Mouse (Mus musculus) midbrain, embryonic 14.5 days (tissue): ENCODE measurements at regions not wholly inside any gene's neighbourhood (a gene's known extent, or its start where the extent isn't known, plus 50 kb on each side); places are given as distances from the start of the nearest gene placed in this dataset.
A peak's percentile ranks its signal among the peaks of the same experiment; 100 is the strongest.

Experiments used
- ATAC-seq: fragments of 200-750 bp; cut with Nextera tagmentation; 2 replicates; pipeline ENCODE4 v1.8.0; 2017; ENCODE audit warnings: moderate number of reproducible peaks, moderate library complexity; ENCODE audit not compliant: low FRiP score, low TSS enrichment
- DNase-seq: peaks from one replicate; pipeline ENCODE4 v3.0.0-alpha.2; 2015
- H3K27ac ChIP-seq: fragments of 300-500 bp; sonication (generic); replicated peaks from 2 replicates; pipeline ENCODE4 v1.5.1; 2014; ENCODE audit warnings: mild to moderate bottlenecking, low read depth, low read length, moderate library complexity
- H3K27me3 ChIP-seq: fragments of 300-500 bp; sonication (generic); 2 replicates; pipeline ENCODE4 v1.6.1; 2014; ENCODE audit warnings: low read length, control low read depth, mixed read lengths; ENCODE audit not compliant: control insufficient read depth, insufficient read depth
- H3K36me3 ChIP-seq: fragments of 300-500 bp; sonication (generic); 2 replicates; pipeline ENCODE4 v1.6.1; 2014; ENCODE audit warnings: low read length, control low read depth; ENCODE audit not compliant: control insufficient read depth, insufficient read depth
- H3K4me1 ChIP-seq: fragments of 300-500 bp; sonication (generic); 2 replicates; pipeline ENCODE4 v1.6.1; 2014; ENCODE audit warnings: mild to moderate bottlenecking, antibody characterized with exemption, low read length, control low read depth; ENCODE audit not compliant: control insufficient read depth, insufficient read depth
- H3K4me2 ChIP-seq: fragments of 300-500 bp; sonication (generic); 2 replicates; pipeline ENCODE4 v1.6.1; 2014; ENCODE audit warnings: mild to moderate bottlenecking, low read length, moderate library complexity
- H3K4me3 ChIP-seq: fragments of 300-500 bp; sonication (generic); replicated peaks from 2 replicates; pipeline ENCODE4 v1.5.1; 2014; ENCODE audit warnings: low read depth, low read length
- H3K9ac ChIP-seq: fragments of 300-500 bp; sonication (generic); replicated peaks from 2 replicates; pipeline ENCODE4 v1.6.1; 2014; ENCODE audit warnings: mild to moderate bottlenecking, low read length, moderate library complexity
- H3K9me3 ChIP-seq: fragments of 300-500 bp; sonication (generic); 2 replicates; pipeline ENCODE4 v1.6.1; 2016; ENCODE audit warnings: low read length, control low read depth, mixed read lengths; ENCODE audit not compliant: control insufficient read depth
- WGBS: fragments of 180-500 bp; shearing (Covaris S2); extraction: QIAGEN DNeasy Blood & Tissue Kit; methylation state at CpG from one replicate; pipeline ENCODE4 v1.1.7; 2014; 5-methylcytosine and 5-hydroxymethylcytosine counted together

DNA sequence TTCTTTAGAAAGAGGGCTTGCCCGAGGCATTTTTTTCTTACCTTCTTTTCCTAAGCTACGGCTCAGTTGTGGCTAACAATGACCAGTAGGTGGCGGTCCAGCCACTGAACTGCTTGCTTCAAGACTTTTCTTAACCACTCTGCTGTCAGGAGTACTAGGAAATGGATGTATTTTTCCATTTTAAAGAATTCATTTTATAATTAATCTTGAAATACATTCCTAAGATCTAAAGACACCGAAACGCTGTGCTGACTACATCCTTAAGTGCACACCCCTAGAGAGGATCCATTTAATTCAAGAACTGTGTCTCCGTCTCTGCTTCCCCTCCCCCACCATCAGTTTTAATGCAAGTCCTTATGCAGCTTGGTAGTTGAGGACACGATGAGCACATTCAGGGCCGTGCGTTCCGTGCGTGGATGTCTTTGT is 278.9 kb downstream of the Lnpk start:
- H3K4me1 ChIP-seq = peaks cover 16% of the 10 kb centered on the region; the same call in 1 of the 2 replicates
- peak overlapping the region; percentile 19 for H3K4me3 ChIP-seq
- WGBS = 1% methylated on average over 11 of the region's 11 CpGs
- no peak overlapping the region for H3K27ac ChIP-seq
- H3K9ac ChIP-seq = no peak overlapping the region; the same call in 1 of the 2 replicates
- ATAC-seq = peak; percentile 57; the same call in 1 of the 2 replicates
- H3K4me2 ChIP-seq = peak overlapping the region; percentile 52
- no peaks in the 10 kb centered on the region for H3K36me3 ChIP-seq
- no peaks in the 10 kb centered on the region for H3K9me3 ChIP-seq
- H3K27me3 ChIP-seq = no peaks in the 10 kb centered on the region
- peak; percentile 94 for DNase-seq

DNA sequence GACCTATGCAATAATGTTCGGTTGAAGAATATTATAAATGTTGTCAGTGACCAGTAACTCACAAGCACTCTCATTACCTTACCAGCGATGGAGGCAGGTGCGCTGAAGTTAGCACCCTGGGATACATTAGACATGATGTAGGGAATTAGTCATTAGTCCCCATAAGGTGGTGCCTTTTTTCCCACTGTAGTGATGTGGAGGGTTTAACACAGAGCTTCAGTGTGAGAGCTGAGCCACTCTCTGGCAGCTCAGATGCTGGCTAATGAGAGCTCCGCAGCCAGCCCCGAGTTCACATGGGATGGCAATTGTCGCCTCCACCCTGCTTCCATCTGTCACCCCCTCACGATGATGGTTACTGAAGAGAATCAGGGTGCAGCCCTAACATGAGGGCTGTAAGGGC is 286.6 kb downstream of the Lnpk start:
- WGBS = 85% methylated on average over 7 of the region's 7 CpGs
- no peak overlapping the region for H3K27ac ChIP-seq
- DNase-seq (no peak), ATAC-seq (no peak)
- no peak overlapping the region for H3K9ac ChIP-seq
- H3K36me3 ChIP-seq = no peaks in the 10 kb centered on the region
- no peak overlapping the region for H3K4me3 ChIP-seq
- H3K27me3 ChIP-seq = no peaks in the 10 kb centered on the region
- H3K4me1 ChIP-seq = peaks cover 16% of the 10 kb centered on the region; the same call in 1 of the 2 replicates
- no peaks in the 10 kb centered on the region for H3K9me3 ChIP-seq
- H3K4me2 ChIP-seq = no peak overlapping the region

DNA sequence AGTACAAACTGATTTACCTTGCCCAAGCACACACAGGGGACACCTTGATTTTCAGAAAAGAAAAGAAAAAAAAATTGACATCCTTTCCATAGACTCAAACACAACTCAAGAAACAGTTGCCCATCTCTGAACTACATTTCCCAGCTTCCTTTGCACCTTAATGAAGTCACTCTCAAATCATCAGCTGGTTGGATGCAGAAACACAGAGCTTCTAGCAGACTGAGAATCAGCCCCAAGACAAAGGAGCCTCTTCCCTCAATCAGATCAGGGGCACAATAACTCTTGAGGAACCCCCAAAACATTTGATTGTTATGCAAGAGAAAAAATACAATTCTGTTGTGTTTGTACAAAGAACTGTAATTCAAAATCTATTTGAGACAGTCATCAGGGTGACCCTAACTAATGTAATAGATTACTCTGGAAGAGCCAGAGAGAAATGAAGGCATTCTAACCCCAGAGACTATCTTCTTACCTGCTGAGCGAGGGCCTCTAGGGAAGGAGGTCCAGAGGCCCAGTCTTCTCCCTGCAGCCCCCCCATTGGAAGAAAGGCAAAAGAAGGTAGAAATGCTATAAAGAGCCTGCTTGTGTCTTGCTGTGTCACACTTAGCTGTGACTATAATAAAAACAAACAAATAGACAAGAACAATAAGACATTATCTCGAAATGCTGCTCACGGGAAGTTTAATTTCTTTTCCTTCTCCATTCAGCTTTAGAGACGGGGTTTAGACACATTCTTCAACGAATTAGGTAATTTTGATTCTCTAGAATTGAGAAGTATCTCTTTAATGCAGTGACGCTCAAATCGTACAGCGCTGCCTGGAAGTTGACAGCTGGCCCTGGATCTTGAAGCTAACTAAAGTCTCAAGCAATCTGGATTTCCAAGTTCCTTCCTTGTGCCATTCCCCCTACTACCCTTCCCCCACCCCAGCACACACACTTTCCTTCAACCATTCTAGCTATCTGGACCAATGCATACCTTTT is 287.5 kb downstream of the Lnpk start:
- DNase-seq = peak; percentile 86
- Histone ChIP-seq H3K4me3 (no peak overlapping the region), H3K36me3 (no peaks in the 10 kb centered on the region), H3K27ac (peak overlapping the region; percentile 53), H3K9ac (no peak overlapping the region; the same call in 1 of the 2 replicates), H3K4me2 (no peak overlapping the region), H3K9me3 (no peaks in the 10 kb centered on the region), H3K4me1 (peaks cover 11% of the 10 kb centered on the region; the same call in 1 of the 2 replicates), H3K27me3 (no peaks in the 10 kb centered on the region)
- 80% methylated on average over 8 of the region's 8 CpGs for WGBS
- peak; percentile 69; the same call in 1 of the 2 replicates for ATAC-seq

DNA sequence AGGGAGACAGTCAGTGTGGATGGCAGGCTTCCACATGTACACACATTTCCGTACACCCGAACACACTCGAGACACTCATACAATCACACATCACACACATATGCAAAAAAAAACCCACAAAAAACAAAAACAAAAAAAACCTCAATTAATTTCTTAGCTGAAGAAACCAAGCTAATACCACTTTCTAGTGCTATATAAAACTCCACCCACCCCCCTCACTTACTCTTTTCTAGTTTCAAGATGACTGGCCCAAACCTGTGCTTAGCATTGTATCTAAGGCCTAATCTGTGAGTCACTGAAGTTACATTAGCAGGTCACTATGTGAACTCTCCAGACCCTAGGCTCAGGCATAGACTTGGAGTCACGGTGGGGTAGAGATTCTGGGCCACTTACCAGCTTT is 293.6 kb downstream of the Lnpk start:
- Histone ChIP-seq H3K9me3 (no peaks in the 10 kb centered on the region), H3K27me3 (no peaks in the 10 kb centered on the region), H3K4me3 (no peak overlapping the region), H3K27ac (no peak overlapping the region), H3K9ac (no peak overlapping the region), H3K4me1 (peaks cover 5% of the 10 kb centered on the region; the same call in 1 of the 2 replicates), H3K36me3 (no peaks in the 10 kb centered on the region), H3K4me2 (no peak overlapping the region)
- 91% methylated on average over 4 of the region's 4 CpGs for WGBS
- DNase-seq = no peak
- ATAC-seq = no peak

DNA sequence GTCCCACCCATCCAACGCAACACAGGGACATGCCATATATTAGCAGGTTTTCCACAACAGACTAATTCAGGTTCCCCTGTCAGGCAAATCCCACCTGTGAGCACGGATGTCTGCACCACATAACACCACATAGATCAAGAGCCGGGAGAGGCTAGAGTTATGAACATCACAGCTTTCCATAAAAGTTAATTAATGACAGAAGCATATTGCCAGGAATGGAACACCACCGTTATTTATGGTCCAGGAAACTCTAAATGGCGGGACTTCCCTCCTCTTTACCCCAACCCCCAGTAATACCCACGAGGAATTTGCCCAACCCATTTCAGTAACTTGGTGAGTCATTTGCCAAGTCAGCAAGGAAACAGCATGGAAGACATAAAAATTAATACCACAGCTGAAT is 314.3 kb downstream of the Lnpk start:
- WGBS = 90% methylated on average over 6 of the region's 6 CpGs
- no peak overlapping the region for H3K9ac ChIP-seq
- no peak for ATAC-seq

DNA sequence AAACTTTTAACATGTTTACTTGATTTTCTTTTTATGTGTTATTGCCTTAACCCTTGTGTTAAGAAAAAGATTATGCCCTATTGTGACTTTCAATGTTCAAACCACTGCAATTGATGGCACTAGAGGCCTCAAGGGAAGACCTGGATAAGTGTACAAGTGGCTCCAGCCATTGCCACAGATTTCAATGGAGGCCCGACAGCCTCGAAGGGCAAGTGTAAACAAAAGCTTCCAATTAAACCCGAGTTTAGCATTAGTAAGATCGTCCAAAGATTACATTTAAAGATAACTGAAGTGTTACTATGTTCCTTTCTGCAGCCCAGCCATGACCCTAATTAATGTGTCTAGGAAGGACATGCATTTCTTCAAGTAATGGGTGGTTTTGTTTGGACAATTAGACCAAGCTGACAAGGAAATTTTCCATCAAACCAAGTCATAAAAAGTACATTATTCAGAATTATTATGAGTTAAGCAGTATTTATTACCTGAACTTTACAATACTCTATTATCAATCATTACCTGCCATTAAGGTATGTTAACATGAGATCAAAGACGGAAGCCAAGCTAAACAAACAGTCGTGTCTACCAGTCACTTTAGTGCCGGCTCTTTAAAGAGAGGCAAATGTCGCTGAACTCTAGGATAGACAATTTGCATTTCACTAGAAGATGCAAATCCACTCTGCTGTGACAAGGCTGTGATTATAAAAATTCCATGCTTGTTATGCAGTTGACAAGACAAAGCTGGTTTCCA is 322.0 kb downstream of the Lnpk start:
- no peaks in the 10 kb centered on the region for H3K36me3 ChIP-seq
- H3K27me3 ChIP-seq = no peaks in the 10 kb centered on the region
- no peaks in the 10 kb centered on the region for H3K9me3 ChIP-seq
- DNase-seq (no peak), ATAC-seq (no peak)
- no peaks in the 10 kb centered on the region for H3K4me1 ChIP-seq
- H3K4me2 ChIP-seq = no peak overlapping the region
- WGBS = 62% methylated on average over 8 of the region's 8 CpGs
- no peak overlapping the region for H3K9ac ChIP-seq
- H3K4me3 ChIP-seq = no peak overlapping the region
- H3K27ac ChIP-seq = no peak overlapping the region

More for the DNA sequence above, 314.3 kb downstream of the Lnpk start:
- H3K27me3 ChIP-seq = no peaks in the 10 kb centered on the region
- no peak overlapping the region for H3K4me2 ChIP-seq
- H3K9me3 ChIP-seq = no peaks in the 10 kb centered on the region
- no peak for DNase-seq
- no peak overlapping the region for H3K4me3 ChIP-seq
- H3K27ac ChIP-seq = no peak overlapping the region
- H3K36me3 ChIP-seq = no peaks in the 10 kb centered on the region
- H3K4me1 ChIP-seq = no peaks in the 10 kb centered on the region

DNA sequence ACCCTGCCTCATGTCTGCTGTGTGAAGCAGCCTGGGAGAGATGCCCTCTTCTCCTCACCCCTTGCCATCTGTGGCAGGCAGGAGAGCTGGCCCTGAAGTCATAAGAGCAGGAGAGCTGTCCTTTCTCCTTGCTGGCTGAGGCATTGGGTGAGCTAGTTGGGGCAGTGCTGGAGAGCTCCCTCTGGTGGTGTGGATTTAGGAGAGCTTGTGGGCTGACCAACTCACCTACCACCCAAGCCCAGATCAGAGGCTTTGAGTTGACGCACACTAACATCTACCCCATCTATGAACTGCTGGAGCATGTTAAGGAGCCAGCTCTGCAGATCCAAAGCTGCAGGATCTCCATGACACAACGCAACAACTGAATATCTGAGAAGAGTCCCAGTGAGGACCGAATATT is 331.7 kb downstream of the Lnpk start:
- Histone ChIP-seq H3K27ac (no peak overlapping the region), H3K9me3 (no peaks in the 10 kb centered on the region), H3K9ac (no peak overlapping the region), H3K4me1 (peaks cover 18% of the 10 kb centered on the region), H3K27me3 (0 out of 2 replicates have a peak, but pooled peaks cover 5% of the 10 kb centered on the region), H3K36me3 (no peaks in the 10 kb centered on the region), H3K4me3 (no peak overlapping the region), H3K4me2 (no peak overlapping the region)
- ATAC-seq (no peak), DNase-seq (no peak)
- WGBS = 96% methylated on average over 3 of the region's 3 CpGs

DNA sequence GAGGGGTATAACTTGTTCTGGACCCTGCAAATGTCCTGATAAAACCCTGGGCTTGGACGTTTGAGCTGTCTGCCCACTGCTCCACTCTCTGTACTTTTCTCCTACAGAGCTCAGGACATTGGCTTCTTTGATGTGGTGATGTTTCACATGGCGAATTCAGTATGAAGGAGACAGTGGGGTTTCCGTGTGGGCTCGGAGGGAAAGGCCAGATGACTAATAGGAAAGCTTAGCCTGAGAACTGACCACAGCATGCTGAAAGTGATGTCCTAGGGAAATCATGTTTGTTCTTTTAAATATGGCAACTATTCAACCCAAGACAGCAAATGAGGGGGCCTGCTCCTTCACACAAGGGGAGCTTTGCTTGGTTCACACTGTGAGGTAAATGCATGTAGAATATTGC is 332.6 kb downstream of the Lnpk start:
- ATAC-seq (no peak), DNase-seq (no peak)
- Histone ChIP-seq H3K27ac (no peak overlapping the region), H3K4me3 (no peak overlapping the region), H3K4me2 (no peak overlapping the region), H3K4me1 (peaks cover 18% of the 10 kb centered on the region), H3K27me3 (0 out of 2 replicates have a peak, but pooled peaks cover 5% of the 10 kb centered on the region), H3K9me3 (no peaks in the 10 kb centered on the region), H3K9ac (no peak overlapping the region), H3K36me3 (no peaks in the 10 kb centered on the region)
- WGBS = 76% methylated on average over 4 of the region's 4 CpGs
